ENCODE assay signal across 7 mouse cellular contexts in the genomic region with DNA sequence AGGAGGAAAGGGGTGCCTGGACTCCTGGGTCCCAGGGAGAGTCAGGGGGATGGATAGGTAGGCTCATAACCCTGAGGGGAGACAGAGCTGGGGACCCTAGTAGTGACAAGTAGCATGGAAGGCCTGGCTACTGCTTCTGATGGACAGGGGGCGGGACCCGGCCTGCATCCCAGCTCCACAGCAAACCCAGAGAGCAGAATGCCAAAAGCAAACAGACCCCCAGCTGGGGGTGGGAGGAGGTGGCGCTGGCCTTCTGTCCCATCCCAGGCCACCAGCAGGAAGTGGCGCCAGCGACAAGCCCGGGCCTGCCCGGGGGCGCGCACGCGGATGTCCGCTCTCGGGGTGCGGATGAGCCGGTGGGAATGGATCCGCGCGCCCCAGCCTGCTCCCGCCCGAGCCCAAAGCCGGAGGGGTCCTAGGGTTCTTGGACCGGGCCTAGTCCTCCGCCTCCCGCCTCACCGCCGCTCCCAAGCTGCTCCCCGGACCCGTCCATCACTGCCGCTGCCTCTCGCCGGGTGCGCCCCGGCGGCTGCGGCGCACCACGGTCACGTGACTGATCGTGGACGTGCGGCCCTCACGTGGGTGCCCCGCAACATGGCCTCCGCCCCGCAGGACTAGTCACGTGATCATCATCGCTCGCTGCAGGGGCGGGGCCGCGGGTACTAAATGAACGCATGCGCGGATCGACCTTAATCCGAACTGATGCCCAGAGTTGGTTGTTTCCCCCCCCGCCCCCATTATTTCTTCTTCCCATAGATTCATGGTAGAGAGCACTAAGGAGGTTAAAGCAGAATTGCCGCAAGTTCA. TPM values are rescaled to one million over a fixed set of nuclear protein-coding genes. Genes with fewer than 3 reads are reported as not detected.
A peak's percentile ranks its signal among the peaks of the same experiment; 100 is the strongest.
DNase-seq lines count a peak whose midpoint lies in the region; ATAC-seq lines count a peak whose summit lies in the region.

A gene (minus strand): TSS at position 616 of the 807 bp plus-strand sequence.

- peak; percentile 66 for ATAC-seq in embryonic facial prominence, embryonic 11.5 days (replicated peaks; ENCODE audit: insufficient number of reproducible peaks, low FRiP score, low TSS enrichment, low read depth)
- ATAC-seq in limb, embryonic 11.5 days (ENCODE audit: insufficient number of reproducible peaks, low FRiP score, low TSS enrichment, low read depth): peak; percentile 77
- peak; percentile 87 for ATAC-seq in midbrain, embryonic 14.5 days (ENCODE audit: low FRiP score, low TSS enrichment)

- H3K27ac ChIP-seq in embryonic facial prominence, embryonic 11.5 days (replicated peaks; ENCODE audit: low read depth, low read length): no peak within 1 kb of the TSS; the same call in 1 of the 2 replicates
- H3K27ac ChIP-seq in limb, embryonic 11.5 days (replicated peaks; ENCODE audit: low read depth, low read length): 0 out of 2 replicates have a peak within 1 kb of the TSS, but pooled peaks have one; percentile 26
- peak within 1 kb of the TSS; percentile 77 for H3K27ac ChIP-seq in midbrain, embryonic 14.5 days (replicated peaks; ENCODE audit: low read depth, low read length)

- peaks cover 4% of the 10 kb centered on the region for H3K4me1 ChIP-seq in embryonic facial prominence, embryonic 11.5 days (ENCODE audit: control insufficient read depth, insufficient read depth, low read length)
- H3K4me1 ChIP-seq in limb, embryonic 11.5 days (ENCODE audit: control insufficient read depth, insufficient read depth, low read length): peaks cover 14% of the 10 kb centered on the region
- H3K4me1 ChIP-seq in midbrain, embryonic 14.5 days (ENCODE audit: control insufficient read depth, insufficient read depth, low read length): peaks cover 12% of the 10 kb centered on the region

- DNase-seq in adrenal gland, postnatal 14 days: peak; percentile 97
- DNase-seq in embryonic facial prominence, embryonic 11.5 days (ENCODE audit: low spot score): peak; percentile 99
- DNase-seq in heart, adult 11 months: peak; percentile 100
- peak; percentile 96 for DNase-seq in kidney, adult 18-20 months
- DNase-seq in limb, embryonic 11.5 days (ENCODE audit: low spot score): peak; percentile 97
- DNase-seq in midbrain, embryonic 14.5 days: peak; percentile 100
- DNase-seq in spleen, adult 18-20 months: peak; percentile 91 to 96

- under 1% methylated on average over 55 of the region's 58 CpGs for WGBS in embryonic facial prominence, embryonic 11.5 days
- under 1% methylated on average over 56 of the region's 58 CpGs for WGBS in limb, embryonic 11.5 days
- WGBS in midbrain, embryonic 14.5 days: under 1% methylated on average over 58 of the region's 58 CpGs

- no peaks in the 10 kb centered on the region for H3K9me3 ChIP-seq in embryonic facial prominence, embryonic 11.5 days (replicated peaks; ENCODE audit: control insufficient read depth, low read length)
- no peaks in the 10 kb centered on the region for H3K9me3 ChIP-seq in limb, embryonic 11.5 days (ENCODE audit: control insufficient read depth, low read length)
- H3K9me3 ChIP-seq in midbrain, embryonic 14.5 days (ENCODE audit: control insufficient read depth, low read length): no peaks in the 10 kb centered on the region

- H3K27me3 ChIP-seq in embryonic facial prominence, embryonic 11.5 days (ENCODE audit: control insufficient read depth, insufficient read depth, low read length): no peaks in the 10 kb centered on the region
- no peaks in the 10 kb centered on the region for H3K27me3 ChIP-seq in limb, embryonic 11.5 days (ENCODE audit: control insufficient read depth, insufficient read depth, low read length)
- H3K27me3 ChIP-seq in midbrain, embryonic 14.5 days (ENCODE audit: control insufficient read depth, insufficient read depth, low read length): no peaks in the 10 kb centered on the region

- H3K4me2 ChIP-seq in embryonic facial prominence, embryonic 11.5 days (ENCODE audit: low read depth, low read length): peak within 1 kb of the TSS; percentile 90
- H3K4me2 ChIP-seq in limb, embryonic 11.5 days (ENCODE audit: low read depth, severe bottlenecking): peak within 1 kb of the TSS; percentile 94
- H3K4me2 ChIP-seq in midbrain, embryonic 14.5 days (ENCODE audit: low read length): peak within 1 kb of the TSS; percentile 95

- H3K36me3 ChIP-seq in embryonic facial prominence, embryonic 11.5 days (replicated peaks; ENCODE audit: control insufficient read depth, insufficient read depth, low read depth, low read length): peaks cover 4% of the 10 kb centered on the region
- peaks cover 10% of the 10 kb centered on the region for H3K36me3 ChIP-seq in limb, embryonic 11.5 days (ENCODE audit: control insufficient read depth, insufficient read depth, low read length)
- peaks cover 33% of the 10 kb centered on the region for H3K36me3 ChIP-seq in midbrain, embryonic 14.5 days (ENCODE audit: control insufficient read depth, insufficient read depth, low read length)

- peak within 1 kb of the TSS; percentile 84 for H3K9ac ChIP-seq in embryonic facial prominence, embryonic 11.5 days (replicated peaks; ENCODE audit: low read length)
- H3K9ac ChIP-seq in limb, embryonic 11.5 days (ENCODE audit: low read length): peak within 1 kb of the TSS; percentile 83
- peak within 1 kb of the TSS; percentile 84 for H3K9ac ChIP-seq in midbrain, embryonic 14.5 days (replicated peaks; ENCODE audit: low read length)

- H3K4me3 ChIP-seq in embryonic facial prominence, embryonic 11.5 days (ENCODE audit: low read depth, low read length): peak within 1 kb of the TSS; percentile 86
- H3K4me3 ChIP-seq in limb, embryonic 11.5 days (ENCODE audit: low read depth, low read length): peak within 1 kb of the TSS; percentile 90
- H3K4me3 ChIP-seq in midbrain, embryonic 14.5 days (replicated peaks; ENCODE audit: low read depth, low read length): peak within 1 kb of the TSS; percentile 84

RNA-seq across cellular contexts. Expression of the gene that starts here (rescaled TPM):
- total RNA-seq in adrenal gland, postnatal 14 days (2021): 54.4 and 60.0 TPM in 2 replicates
- 151 and 168 TPM in 2 replicates for polyA plus RNA-seq in embryonic facial prominence, embryonic 11.5 days (2014; fragmentation: Nextera tagmentation; extraction: Ambion mirVana)
- 186 and 191 TPM in 2 replicates for polyA plus RNA-seq in limb, embryonic 11.5 days (2014; fragmentation: Nextera tagmentation; extraction: Ambion mirVana)
- 107 and 182 TPM in 2 replicates for polyA plus RNA-seq in midbrain, embryonic 14.5 days (2014; fragmentation: Nextera tagmentation; extraction: Ambion mirVana)
